Mouse (Mus musculus) cerebellum, adult 11-12 months (tissue): Measurements from ENCODE around the gene Vmn1r34.
"Not testable (repeated sequence)": the region's sequence is repeated elsewhere in the genome, so short reads cannot be mapped to it uniquely, and the experiment has no call there.

Experiments used
- DNase-seq: peaks from one replicate; pipeline ENCODE4 v3.0.0; 2022

The Vmn1r34 gene

GRCm38 (mm10) chr6:66643779-66644178 is at the start of gene Vmn1r34:
Vmn1r34 (minus strand) TSS chr6:66643879.
- DNase-seq, result no peak

- DNase-seq, result no peak
Observed at GRCm38 (mm10) chr6:66685806-66686205, 42.1 kb upstream of the Vmn1r34 start, which contains the start of gene Vmn1r35. Vmn1r35 (minus strand) TSS chr6:66685906.

- not testable (repeated sequence) for DNase-seq
Observed at GRCm38 (mm10) chr6:66618182-66618581, 25.5 kb downstream of the Vmn1r34 start, which contains the start of gene Vmn1r33. Vmn1r33 (minus strand) TSS chr6:66618282.

- no peak for DNase-seq
Observed at GRCm38 (mm10) chr6:66595804-66596203, 47.9 kb downstream of the Vmn1r34 start.
